In genomic region chr6:56441501-56441900, GRCm38 (mm10) we compare ENCODE assay signal across 24 mouse cellular contexts.
"Had no signal": no experiment of that assay in that cellular context is flagged by ENCODE, and none has a peak within 500 bp of the region (broad histone marks: within the 10 kb centered on the region; RNA-seq: fewer than 3 reads in every experiment).

No protein-coding gene starts in this region.

- H3K9me3 ChIP-seq: heart, embryonic 13.5 days; heart, embryonic 15.5 days; hindbrain, embryonic 13.5 days; hindbrain, embryonic 15.5 days; limb, embryonic 13.5 days; limb, embryonic 15.5 days; liver, embryonic 12.5 days had no signal

- H3K4me1 ChIP-seq: heart, embryonic 13.5 days; heart, embryonic 15.5 days; hindbrain, embryonic 13.5 days; hindbrain, embryonic 15.5 days; limb, embryonic 13.5 days; limb, embryonic 15.5 days; liver, embryonic 12.5 days had no signal

- H3K9ac ChIP-seq: heart, embryonic 13.5 days; heart, embryonic 15.5 days; hindbrain, embryonic 13.5 days; hindbrain, embryonic 15.5 days; limb, embryonic 13.5 days; limb, embryonic 15.5 days; liver, embryonic 12.5 days had no signal

- DNase-seq: gastrocnemius, postnatal 14 days; gastrocnemius, postnatal 36 days; heart, adult 11 months; heart, adult 2 months; heart, postnatal 14 days; heart, postnatal 36 days; kidney, adult 18-20 months; kidney, adult 8-10 months; kidney, postnatal 10 days; kidney, postnatal 25 days; kidney, postnatal 4 days; left cerebral cortex, postnatal 4 days had no signal

- H3K27me3 ChIP-seq: heart, embryonic 13.5 days; heart, embryonic 15.5 days; hindbrain, embryonic 13.5 days; hindbrain, embryonic 15.5 days; limb, embryonic 13.5 days; limb, embryonic 15.5 days; liver, embryonic 12.5 days had no signal

- H3K4me3 ChIP-seq: heart, adult 2 months; heart, embryonic 13.5 days; heart, embryonic 15.5 days; hindbrain, embryonic 13.5 days; hindbrain, embryonic 15.5 days; layer of hippocampus, adult 2 months; left cerebral cortex, adult 2 months; limb, embryonic 13.5 days; limb, embryonic 15.5 days; liver, embryonic 12.5 days had no signal

- H3K36me3 ChIP-seq: heart, embryonic 13.5 days; heart, embryonic 15.5 days; hindbrain, embryonic 13.5 days; hindbrain, embryonic 15.5 days; limb, embryonic 13.5 days; limb, embryonic 15.5 days; liver, embryonic 12.5 days had no signal

- ATAC-seq: hindbrain, postnatal 0 days; intestine, postnatal 0 days; liver, embryonic 12.5 days had no signal

- H3K27ac ChIP-seq: heart, adult 2 months; heart, embryonic 13.5 days; heart, embryonic 15.5 days; hindbrain, embryonic 13.5 days; hindbrain, embryonic 15.5 days; hindbrain, postnatal 0 days; layer of hippocampus, adult 2 months; left cerebral cortex, adult 2 months; limb, embryonic 13.5 days; limb, embryonic 15.5 days; liver, embryonic 12.5 days had no signal

- H3K4me2 ChIP-seq: heart, embryonic 11.5 days; heart, embryonic 13.5 days; heart, embryonic 15.5 days; hindbrain, embryonic 13.5 days; hindbrain, embryonic 15.5 days; limb, embryonic 13.5 days; limb, embryonic 15.5 days; liver, embryonic 12.5 days had no signal
